Mouse (Mus musculus): ENCODE data around the gene Kpnb1. TPM values are rescaled to one million over a fixed set of nuclear protein-coding genes. Genes with fewer than 3 reads are reported as not detected.

Kpnb1 gene
- polyA plus RNA-seq, 1 experiment from 2014 or later = 39.8 TPM

DNA sequence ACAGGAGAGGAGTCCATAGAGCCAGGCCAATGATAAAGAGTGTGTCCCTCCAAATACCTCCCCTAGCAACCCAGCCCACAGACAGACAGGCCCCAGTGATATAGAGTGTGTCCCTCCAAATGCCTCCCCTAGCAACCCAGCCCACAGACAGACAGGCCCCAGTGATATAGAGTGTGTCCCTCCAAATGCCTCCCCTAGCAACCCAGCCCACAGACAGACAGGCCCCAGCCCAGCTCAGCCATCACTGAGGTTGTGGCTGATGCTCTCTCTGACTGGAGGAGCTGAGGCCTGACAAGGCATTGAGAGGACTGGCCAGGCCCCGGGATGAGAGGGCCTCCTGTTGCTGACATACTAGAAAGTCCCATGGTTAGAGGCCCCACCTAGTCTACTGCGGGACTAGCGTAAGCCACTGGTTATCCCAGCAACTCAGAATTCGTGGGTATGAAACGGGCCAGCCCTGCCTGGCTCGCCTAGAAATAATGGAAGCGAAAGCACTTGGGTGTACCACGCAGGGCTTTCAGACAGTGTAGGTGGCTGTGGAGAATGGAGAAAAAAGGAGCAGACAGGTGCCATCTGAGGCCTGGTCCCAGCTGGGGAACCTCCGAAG, 75.1 kb downstream of the Kpnb1 start:
- no peak for DNase-seq (ENCODE audit: low spot score)

Small RNA genes within 50 kb of the gene (microRNA-seq; reads per million reads assigned to microRNA genes)
- not detected for gene Mir7235 (ENCODE audit: borderline number of aligned reads)

Other genes starting within 250 kb of the Kpnb1 start
- 39.0 and 39.5 TPM in 2 replicates for gene Pnpo, start 243.9 kb downstream of the Kpnb1 start, polyA plus RNA-seq (2015; fragmentation: Nextera tagmentation; extraction: Ambion mirVana)
- 19.2 and 21.9 TPM in 2 replicates for gene Sp2, start 204.9 kb downstream of the Kpnb1 start, polyA plus RNA-seq (2015; fragmentation: Nextera tagmentation; extraction: Ambion mirVana)
- gene Sp6, start 174.5 kb downstream of the Kpnb1 start, polyA plus RNA-seq (2015; fragmentation: Nextera tagmentation; extraction: Ambion mirVana) = 1.7 TPM in 2 replicates
- gene Scrn2, start 157.9 kb downstream of the Kpnb1 start, polyA plus RNA-seq (2015; fragmentation: Nextera tagmentation; extraction: Ambion mirVana) = 23.1 and 25.8 TPM in 2 replicates
- 0.83 and 0.86 TPM in 2 replicates for gene Lrrc46, start 146.5 kb downstream of the Kpnb1 start, polyA plus RNA-seq (2015; fragmentation: Nextera tagmentation; extraction: Ambion mirVana)
- 72.4 and 72.8 TPM in 2 replicates for gene Mrpl10, start 146.3 kb downstream of the Kpnb1 start, polyA plus RNA-seq (2015; fragmentation: Nextera tagmentation; extraction: Ambion mirVana)
- gene Osbpl7, start 137.3 kb downstream of the Kpnb1 start, polyA plus RNA-seq (2015; fragmentation: Nextera tagmentation; extraction: Ambion mirVana) = 9.9 and 11.6 TPM in 2 replicates
- 1.3 and 1.9 TPM in 2 replicates for gene Tbx21, start 72.5 kb downstream of the Kpnb1 start, polyA plus RNA-seq (2015; fragmentation: Nextera tagmentation; extraction: Ambion mirVana)
- gene Tbkbp1, start 36.4 kb downstream of the Kpnb1 start, polyA plus RNA-seq (2015; fragmentation: Nextera tagmentation; extraction: Ambion mirVana) = 0.82 and 0.98 TPM in 2 replicates
- gene Npepps, start 92.8 kb upstream of the Kpnb1 start, polyA plus RNA-seq (2015; fragmentation: Nextera tagmentation; extraction: Ambion mirVana) = 57.2 and 64.4 TPM in 2 replicates
- 40.8 and 41.0 TPM in 2 replicates for gene Mrpl45, start 127.8 kb upstream of the Kpnb1 start, polyA plus RNA-seq (2015; fragmentation: Nextera tagmentation; extraction: Ambion mirVana)
- gene Gpr179, start 164.2 kb upstream of the Kpnb1 start, polyA plus RNA-seq (2015; fragmentation: Nextera tagmentation; extraction: Ambion mirVana) = 0.27 and 0.38 TPM in 2 replicates
- gene Socs7, start 174.7 kb upstream of the Kpnb1 start, polyA plus RNA-seq (2015; fragmentation: Nextera tagmentation; extraction: Ambion mirVana) = 3.1 and 3.7 TPM in 2 replicates
- 1.6 and 2.9 TPM in 2 replicates for gene Arhgap23, start 227.7 kb upstream of the Kpnb1 start, polyA plus RNA-seq (2015; fragmentation: Nextera tagmentation; extraction: Ambion mirVana)

All from thymus, postnatal 0 days (tissue).